Mouse (Mus musculus): Measurements from ENCODE around the gene Pmpca. TPM values are rescaled to one million over a fixed set of nuclear protein-coding genes. Genes with fewer than 3 reads are reported as not detected.

Gene Pmpca
- 75.4 and 83.9 TPM in 2 replicates for polyA plus RNA-seq (2012; ENCODE audit: insufficient read depth, insufficient read length, missing spikeins)

DNA sequence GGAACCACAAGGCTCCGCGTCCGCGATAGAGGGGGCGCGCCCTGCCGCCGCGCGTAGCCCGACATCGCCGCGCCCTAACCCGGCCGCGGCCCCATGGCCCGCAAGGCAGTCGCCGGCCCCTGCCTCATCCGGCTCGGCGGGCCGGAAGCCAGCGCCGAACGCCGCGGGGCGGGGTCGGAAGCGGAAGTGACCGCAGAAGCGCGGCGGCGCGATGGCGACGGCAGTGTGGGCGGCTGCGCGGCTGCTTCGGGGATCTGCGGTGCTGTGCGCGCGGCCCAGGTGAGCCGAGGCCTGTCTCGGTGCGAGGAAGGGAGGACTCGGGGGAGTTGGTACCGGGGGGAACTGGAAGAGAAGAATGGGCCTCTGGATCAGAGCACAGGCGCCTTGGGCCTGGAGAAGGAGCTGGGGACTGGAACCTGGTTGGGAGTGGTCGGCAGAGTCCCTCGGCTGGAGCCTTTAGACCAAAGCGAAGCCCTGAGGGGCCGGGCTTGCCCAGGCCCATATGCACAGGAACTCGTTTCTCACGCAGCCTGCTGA, at the start of gene Pmpca, which contains the start of gene Entr1:
TSS of gene Pmpca (plus strand) at position 186 of the 537 bp plus-strand sequence.
TSS of gene Entr1 (minus strand) at position 163 of the 537 bp plus-strand sequence.
- Histone ChIP-seq H3K27ac (replicated peaks; ENCODE audit: low read depth, low read length) (peak within 1 kb of the TSS; percentile 66), H3K4me1 (ENCODE audit: control insufficient read depth, insufficient read depth, insufficient read length, low read length) (peaks cover 7% of the 10 kb centered on the region; the same call in 1 of the 2 replicates), H3K4me3 (ENCODE audit: insufficient read depth, low read depth, low read length) (peak within 1 kb of the TSS; percentile 99)

GRCm38 (mm10) chr2:26341510-26341981, 47.6 kb upstream of the Pmpca start:
- H3K4me1 ChIP-seq (ENCODE audit: control insufficient read depth, insufficient read depth, insufficient read length, low read length): no peaks in the 10 kb centered on the region; the same call in 1 of the 2 replicates
- no peak overlapping the region for H3K4me3 ChIP-seq (ENCODE audit: insufficient read depth, low read depth, low read length)
- no peak overlapping the region for H3K27ac ChIP-seq (replicated peaks; ENCODE audit: low read depth, low read length)

GRCm38 (mm10) chr2:26342044-26342443, 47.1 kb upstream of the Pmpca start:
- H3K4me3 ChIP-seq (ENCODE audit: insufficient read depth, low read depth, low read length): no peak overlapping the region
- no peak overlapping the region for H3K27ac ChIP-seq (replicated peaks; ENCODE audit: low read depth, low read length)
- peaks cover 4% of the 10 kb centered on the region; the same call in 1 of the 2 replicates for H3K4me1 ChIP-seq (ENCODE audit: control insufficient read depth, insufficient read depth, insufficient read length, low read length)

DNA sequence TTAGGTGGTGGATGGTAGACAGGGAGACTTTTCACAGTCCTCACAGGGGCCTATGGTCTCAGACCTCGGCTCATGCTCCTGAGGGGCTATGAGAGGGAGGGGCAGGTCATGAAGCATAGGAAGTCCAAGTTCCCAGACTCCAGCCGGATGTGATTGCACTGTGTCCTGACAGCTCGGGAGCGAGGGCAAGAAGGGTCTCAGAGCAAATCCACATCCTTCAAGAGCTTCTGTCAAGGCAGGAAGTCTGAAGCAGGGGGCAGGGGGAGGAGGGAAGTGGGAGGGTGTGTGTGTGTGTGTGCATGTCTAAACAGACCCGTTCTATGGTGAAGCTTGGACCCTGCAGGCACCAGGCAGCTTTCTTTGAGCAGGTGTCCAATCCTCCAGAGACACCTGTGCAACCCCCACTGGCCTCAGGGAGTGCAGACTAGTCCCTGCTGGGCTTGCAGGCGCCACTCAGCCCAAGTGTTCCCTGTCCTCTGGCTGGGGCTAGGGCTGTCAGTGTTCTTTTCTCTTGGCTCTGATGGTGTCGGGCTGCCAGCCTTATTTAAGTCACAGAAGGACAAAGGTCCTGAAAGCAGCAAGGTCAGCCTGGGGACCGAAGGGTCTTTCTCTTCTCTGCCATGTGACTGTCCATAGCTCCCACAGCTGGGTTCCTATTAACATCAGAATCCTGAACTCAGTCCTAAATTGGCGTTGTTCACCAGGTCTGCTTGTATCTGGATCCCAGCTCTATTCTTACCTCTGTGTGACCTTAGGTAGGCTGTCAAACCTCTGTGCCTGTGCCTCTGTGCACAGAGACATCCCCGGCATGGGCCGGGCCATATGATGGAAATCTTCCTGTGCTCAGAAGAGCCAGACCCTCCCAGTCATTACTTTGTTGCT, 46.3 kb upstream of the Pmpca start:
- H3K27ac ChIP-seq (replicated peaks; ENCODE audit: low read depth, low read length): no peak overlapping the region
- no peak overlapping the region for H3K4me3 ChIP-seq (ENCODE audit: insufficient read depth, low read depth, low read length)
- H3K4me1 ChIP-seq (ENCODE audit: control insufficient read depth, insufficient read depth, insufficient read length, low read length): peaks cover 4% of the 10 kb centered on the region; the same call in 1 of the 2 replicates

GRCm38 (mm10) chr2:26348241-26348640, 40.9 kb upstream of the Pmpca start:
- Histone ChIP-seq H3K4me3 (ENCODE audit: insufficient read depth, low read depth, low read length) (no peak overlapping the region), H3K27ac (replicated peaks; ENCODE audit: low read depth, low read length) (no peak overlapping the region), H3K4me1 (ENCODE audit: control insufficient read depth, insufficient read depth, insufficient read length, low read length) (peaks cover 14% of the 10 kb centered on the region)

- Histone ChIP-seq H3K27ac (replicated peaks; ENCODE audit: low read depth, low read length) (peak within 1 kb of the TSS; percentile 58), H3K4me3 (ENCODE audit: insufficient read depth, low read depth, low read length) (peak within 1 kb of the TSS; percentile 96), H3K4me1 (ENCODE audit: control insufficient read depth, insufficient read depth, insufficient read length, low read length) (peaks cover 14% of the 10 kb centered on the region)
These were observed 37.5 kb upstream of the Pmpca start, which contains the start of gene Dnlz for GRCm38 (mm10) chr2:26351358-26352290. Gene Dnlz (minus strand): TSS chr2:26352110.

GRCm38 (mm10) chr2:26352291-26352910, 36.7 kb upstream of the Pmpca start:
- Histone ChIP-seq H3K27ac (replicated peaks; ENCODE audit: low read depth, low read length) (no peak overlapping the region), H3K4me3 (ENCODE audit: insufficient read depth, low read depth, low read length) (peak overlapping the region; percentile 96), H3K4me1 (ENCODE audit: control insufficient read depth, insufficient read depth, insufficient read length, low read length) (peaks cover 9% of the 10 kb centered on the region; the same call in 1 of the 2 replicates)

DNA sequence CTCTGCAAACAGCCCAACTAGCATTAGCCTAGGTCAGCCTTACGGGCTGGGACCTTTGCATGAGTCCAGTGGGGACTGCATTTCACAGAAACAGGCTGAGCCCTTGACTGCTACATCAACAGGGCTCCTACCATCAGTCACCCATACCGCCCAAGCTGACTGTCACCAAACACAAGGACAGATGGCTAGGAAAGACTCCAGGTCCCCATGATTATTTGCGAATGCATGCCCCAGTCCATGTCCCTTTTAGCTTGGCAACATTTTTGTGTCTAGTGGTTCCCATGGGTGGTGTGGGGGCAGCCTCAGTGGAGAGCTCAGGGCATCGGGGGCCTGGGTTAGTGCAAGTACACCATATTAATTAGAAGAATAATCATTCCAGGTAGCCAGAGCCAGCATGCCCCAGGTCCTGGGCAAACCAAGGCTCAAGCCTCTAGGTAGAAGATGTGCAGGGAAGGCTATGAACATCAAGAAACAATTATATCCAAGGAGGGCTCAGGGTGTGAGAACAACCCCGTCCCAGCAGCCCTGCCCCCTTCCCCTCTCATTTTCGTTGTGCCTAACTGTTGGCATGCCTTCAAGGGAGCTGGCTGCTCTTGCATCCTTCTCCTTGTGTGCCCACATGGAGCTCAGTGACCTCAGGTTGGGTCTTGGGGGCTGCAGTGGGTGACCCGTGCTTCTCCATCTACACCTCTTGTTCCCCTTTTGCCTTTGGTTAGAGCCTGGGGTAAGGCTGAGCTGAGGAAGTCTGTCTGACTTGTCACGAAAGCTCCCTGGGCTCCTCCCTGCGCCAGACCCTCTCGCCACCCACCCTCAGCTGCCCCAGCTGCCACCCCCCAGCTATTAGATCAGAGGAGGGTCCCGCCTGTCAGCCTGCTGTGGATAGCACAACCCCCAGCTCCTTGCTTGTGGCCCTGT, 35.8 kb upstream of the Pmpca start:
- peaks cover 9% of the 10 kb centered on the region; the same call in 1 of the 2 replicates for H3K4me1 ChIP-seq (ENCODE audit: control insufficient read depth, insufficient read depth, insufficient read length, low read length)
- peak overlapping the region; percentile 96; the same call in 1 of the 2 replicates for H3K4me3 ChIP-seq (ENCODE audit: insufficient read depth, low read depth, low read length)
- no peak overlapping the region for H3K27ac ChIP-seq (replicated peaks; ENCODE audit: low read depth, low read length)

DNA sequence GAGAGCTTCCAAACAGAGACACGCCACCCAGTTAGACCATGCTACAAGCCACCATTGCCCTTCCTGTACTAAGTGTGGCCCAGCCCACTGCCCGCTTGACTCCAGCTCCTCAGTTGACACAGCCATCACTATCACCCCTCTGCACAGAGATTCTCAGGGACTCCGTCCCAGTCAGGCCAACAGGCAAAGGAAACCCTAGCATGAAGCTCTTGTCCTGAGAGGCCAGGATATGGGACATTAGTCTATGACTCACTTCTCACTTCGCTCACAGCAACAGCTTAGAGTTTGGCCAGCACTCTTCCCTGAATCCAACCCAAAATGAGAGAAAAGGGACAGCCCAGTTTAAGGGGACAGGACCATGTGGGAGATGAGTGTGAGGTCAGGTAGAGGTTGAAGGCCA, 34.7 kb upstream of the Pmpca start:
- H3K27ac ChIP-seq (replicated peaks; ENCODE audit: low read depth, low read length): no peak overlapping the region
- H3K4me3 ChIP-seq (ENCODE audit: insufficient read depth, low read depth, low read length): no peak overlapping the region
- peaks cover 9% of the 10 kb centered on the region; the same call in 1 of the 2 replicates for H3K4me1 ChIP-seq (ENCODE audit: control insufficient read depth, insufficient read depth, insufficient read length, low read length)

- H3K4me3 ChIP-seq (ENCODE audit: insufficient read depth, low read depth, low read length): no peak overlapping the region
- peaks cover 14% of the 10 kb centered on the region; the same call in 1 of the 2 replicates for H3K4me1 ChIP-seq (ENCODE audit: control insufficient read depth, insufficient read depth, insufficient read length, low read length)
- H3K27ac ChIP-seq (replicated peaks; ENCODE audit: low read depth, low read length): no peak overlapping the region
These were observed 32.9 kb upstream of the Pmpca start for GRCm38 (mm10) chr2:26356231-26356630.

- Histone ChIP-seq H3K4me1 (ENCODE audit: control insufficient read depth, insufficient read depth, insufficient read length, low read length) (peaks cover 13% of the 10 kb centered on the region; the same call in 1 of the 2 replicates), H3K27ac (replicated peaks; ENCODE audit: low read depth, low read length) (no peak overlapping the region), H3K4me3 (ENCODE audit: insufficient read depth, low read depth, low read length) (no peak overlapping the region)
These were observed 32.5 kb upstream of the Pmpca start for GRCm38 (mm10) chr2:26356678-26357077.

DNA sequence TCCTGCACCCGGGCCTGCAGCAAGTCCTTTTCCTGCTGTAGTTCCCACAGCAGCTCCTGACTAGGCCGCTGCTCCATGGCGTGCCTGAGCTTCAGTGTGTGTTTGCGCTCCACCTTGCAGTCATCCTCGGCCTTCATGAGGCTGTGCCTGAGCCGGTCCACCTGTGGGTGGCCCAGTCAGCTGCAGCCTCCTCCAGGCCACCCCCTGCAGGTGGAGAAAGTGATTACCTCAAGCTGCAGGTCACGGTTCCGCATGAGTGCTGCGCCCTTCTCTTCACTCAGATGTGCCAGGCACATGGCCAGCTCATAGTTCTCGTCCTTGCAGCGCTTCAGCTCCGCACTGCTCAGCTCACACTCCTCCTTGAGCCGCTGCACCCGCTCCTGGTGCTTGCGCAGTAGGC, 31.7 kb upstream of the Pmpca start:
- no peak overlapping the region for H3K27ac ChIP-seq (replicated peaks; ENCODE audit: low read depth, low read length)

GRCm38 (mm10) chr2:26358667-26359320, 30.3 kb upstream of the Pmpca start:
- Histone ChIP-seq H3K4me1 (ENCODE audit: control insufficient read depth, insufficient read depth, insufficient read length, low read length) (peaks cover 8% of the 10 kb centered on the region; the same call in 1 of the 2 replicates), H3K27ac (replicated peaks; ENCODE audit: low read depth, low read length) (no peak overlapping the region)

More for the DNA sequence above, 31.7 kb upstream of the Pmpca start:
- H3K4me1 ChIP-seq (ENCODE audit: control insufficient read depth, insufficient read depth, insufficient read length, low read length): peaks cover 12% of the 10 kb centered on the region; the same call in 1 of the 2 replicates
- no peak overlapping the region for H3K4me3 ChIP-seq (ENCODE audit: insufficient read depth, low read depth, low read length)

More at GRCm38 (mm10) chr2:26358667-26359320, 30.3 kb upstream of the Pmpca start:
- no peak overlapping the region for H3K4me3 ChIP-seq (ENCODE audit: insufficient read depth, low read depth, low read length)
